Mouse (Mus musculus) layer of hippocampus, postnatal 36 days (tissue): ENCODE results near the gene Nt5c1a. TPM values are rescaled to one million over a fixed set of nuclear protein-coding genes. Genes with fewer than 3 reads are reported as not detected.
A peak's percentile ranks its signal among the peaks of the same experiment; 100 is the strongest.

Experiments
- DNase-seq, 2 experiments: peaks; one replicate each; pipeline ENCODE4 v3.0.0; 2022
- total RNA-seq, 2 experiments: library from RNA; stranded (reverse); gene quantifications; 2 replicates each; pipeline ENCODE4 v1.2.3; 2021

Nt5c1a gene
- total RNA-seq, 2 experiments from 2014 or later = 13.4 to 14.5 TPM

DNA sequence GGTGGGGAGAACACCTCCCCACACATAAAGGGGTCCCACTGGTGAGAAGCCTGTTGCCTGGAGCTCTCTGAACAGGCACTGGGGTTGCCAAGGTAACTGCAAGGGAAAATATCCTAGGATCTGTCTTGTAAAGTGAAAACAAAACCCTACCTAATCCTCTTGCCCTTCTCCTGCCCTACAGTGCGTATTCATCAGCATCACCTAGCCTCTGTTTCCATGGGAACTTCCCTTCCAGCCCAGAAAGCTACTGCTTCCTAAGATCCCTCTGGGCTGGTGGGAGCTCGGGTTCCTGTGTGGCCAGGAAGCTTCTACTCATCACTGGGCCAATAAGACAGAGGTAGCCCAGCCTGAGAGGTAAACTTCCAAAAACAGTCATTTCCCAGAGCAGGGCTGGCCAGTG lies 11.0 kb downstream of the Nt5c1a start:
- no peak for DNase-seq

DNA sequence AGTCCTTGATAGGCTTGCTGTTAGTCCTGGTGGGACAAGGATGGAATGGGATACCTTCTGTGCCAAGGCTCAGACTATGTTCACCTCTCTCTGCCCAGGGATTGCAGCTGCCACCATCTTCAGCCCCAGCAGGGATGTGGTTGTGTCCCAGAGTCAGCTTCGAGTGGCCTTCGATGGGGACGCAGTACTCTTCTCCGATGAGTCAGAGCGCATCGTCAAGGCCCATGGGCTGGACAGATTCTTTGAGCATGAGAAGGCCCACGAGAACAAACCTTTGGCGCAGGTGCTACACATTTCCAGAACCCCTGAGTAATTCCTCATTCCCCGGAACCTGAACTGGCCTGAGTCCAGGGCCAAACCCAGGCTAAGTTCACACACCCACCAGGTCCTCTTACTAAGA lies 12.7 kb downstream of the Nt5c1a start:
- no peak for DNase-seq

DNA sequence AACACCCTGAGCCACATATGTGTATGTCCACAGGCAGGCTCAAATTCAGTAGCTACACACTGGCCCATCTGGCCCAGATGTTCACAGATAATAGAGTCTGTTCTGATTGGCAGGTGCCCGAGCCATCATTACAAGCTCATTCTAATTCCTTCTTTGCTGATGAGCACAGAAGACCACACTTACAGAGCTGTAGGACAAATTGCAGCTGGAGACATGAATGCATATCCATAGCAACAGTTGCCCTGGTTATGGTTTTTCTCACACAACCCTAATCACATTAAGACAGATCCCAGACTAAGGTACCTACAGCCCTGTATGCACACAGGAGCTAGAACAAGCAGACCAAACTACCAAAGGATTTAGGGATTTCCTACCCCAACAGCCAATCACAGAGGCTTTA lies 14.1 kb downstream of the Nt5c1a start:
- no peak for DNase-seq

DNA sequence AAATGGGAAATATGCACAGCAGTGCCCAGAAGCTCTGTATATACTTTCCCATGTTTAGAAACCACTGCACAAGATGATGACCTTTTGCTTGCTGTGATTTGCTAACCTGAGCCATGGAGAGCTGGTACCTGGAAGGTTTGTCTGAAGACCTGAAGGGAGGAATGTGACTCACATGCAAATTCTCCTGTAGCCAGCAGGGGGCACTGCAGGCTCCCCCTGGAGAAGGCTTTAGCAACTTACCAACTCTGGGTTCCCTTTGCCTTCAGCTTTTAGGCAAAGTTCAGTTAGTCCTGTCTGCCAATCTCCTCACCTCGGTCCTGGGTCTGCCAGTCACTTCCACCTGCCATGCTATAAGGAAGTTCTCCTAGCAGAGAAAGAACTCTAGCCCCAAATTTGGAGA lies 15.5 kb downstream of the Nt5c1a start:
- no peak for DNase-seq

DNA sequence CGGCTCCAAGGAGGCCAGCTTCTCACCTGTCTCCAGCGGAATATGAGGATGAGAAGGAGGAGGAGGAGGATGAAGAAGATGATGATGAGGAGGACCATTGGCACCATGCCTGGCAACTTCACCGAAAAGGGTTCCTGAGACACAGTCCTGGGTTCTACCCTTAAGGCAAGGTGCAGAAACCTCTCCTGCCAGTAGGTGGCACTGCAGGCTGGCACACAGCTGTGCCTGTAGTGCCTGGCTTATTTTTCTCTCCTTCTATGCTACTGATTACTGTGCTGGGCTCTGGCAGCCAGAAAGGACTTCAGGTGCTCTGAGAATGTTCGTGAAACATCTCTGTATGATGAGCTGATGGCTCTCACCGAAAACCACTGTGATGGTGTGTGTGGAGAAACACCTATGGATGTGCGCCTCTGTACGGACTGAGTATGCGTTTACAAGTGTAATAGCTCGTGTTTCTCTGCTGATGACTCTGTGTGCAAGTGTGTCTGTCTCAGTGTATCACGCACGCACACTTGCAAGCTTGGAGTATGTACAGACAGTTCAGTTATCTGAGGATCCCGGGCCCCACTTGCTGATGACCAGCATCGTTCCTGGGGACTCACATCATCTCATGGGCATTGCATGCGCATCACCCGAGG lies 18.5 kb downstream of the Nt5c1a start:
- DNase-seq = peak; percentile 67 to 77

DNA sequence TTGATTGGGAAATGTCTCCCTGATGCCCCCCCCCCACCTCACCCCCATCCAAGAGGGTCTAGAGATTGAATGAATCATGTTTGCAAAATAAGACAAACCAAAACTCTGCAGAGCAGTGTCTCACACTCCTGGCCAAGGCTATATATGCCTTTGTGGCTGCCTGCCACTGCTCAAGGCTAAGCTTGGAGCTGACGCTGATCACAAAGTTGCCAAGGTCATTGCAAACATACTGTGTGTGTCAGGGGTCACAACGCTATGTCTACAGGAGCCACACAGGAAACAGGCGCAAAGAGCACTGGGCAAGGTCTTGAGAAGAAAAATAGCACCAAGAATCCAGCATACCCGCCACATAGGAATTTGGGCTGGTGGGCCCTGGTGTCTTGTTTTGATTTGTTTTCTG lies 19.3 kb downstream of the Nt5c1a start:
- no peak for DNase-seq

DNA sequence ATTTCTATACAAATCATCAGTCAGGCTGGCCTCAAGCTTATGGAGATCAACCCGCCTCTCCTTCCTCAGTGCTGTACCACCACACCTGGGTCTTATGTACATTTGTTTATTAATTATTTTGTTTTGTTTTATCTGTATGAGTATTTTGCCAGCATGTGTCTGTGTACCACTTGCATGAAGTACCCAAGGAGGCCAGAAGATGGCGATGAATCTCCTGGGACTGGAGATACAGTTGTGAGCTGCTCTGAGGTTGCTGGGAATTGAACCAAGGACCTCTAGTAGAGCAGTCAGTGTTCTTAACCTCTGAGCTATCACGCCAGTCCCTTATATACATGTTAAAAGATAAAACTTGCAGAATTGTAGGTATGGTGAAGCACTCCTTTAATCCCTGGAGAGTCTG lies 22.0 kb downstream of the Nt5c1a start:
- no peak for DNase-seq

DNA sequence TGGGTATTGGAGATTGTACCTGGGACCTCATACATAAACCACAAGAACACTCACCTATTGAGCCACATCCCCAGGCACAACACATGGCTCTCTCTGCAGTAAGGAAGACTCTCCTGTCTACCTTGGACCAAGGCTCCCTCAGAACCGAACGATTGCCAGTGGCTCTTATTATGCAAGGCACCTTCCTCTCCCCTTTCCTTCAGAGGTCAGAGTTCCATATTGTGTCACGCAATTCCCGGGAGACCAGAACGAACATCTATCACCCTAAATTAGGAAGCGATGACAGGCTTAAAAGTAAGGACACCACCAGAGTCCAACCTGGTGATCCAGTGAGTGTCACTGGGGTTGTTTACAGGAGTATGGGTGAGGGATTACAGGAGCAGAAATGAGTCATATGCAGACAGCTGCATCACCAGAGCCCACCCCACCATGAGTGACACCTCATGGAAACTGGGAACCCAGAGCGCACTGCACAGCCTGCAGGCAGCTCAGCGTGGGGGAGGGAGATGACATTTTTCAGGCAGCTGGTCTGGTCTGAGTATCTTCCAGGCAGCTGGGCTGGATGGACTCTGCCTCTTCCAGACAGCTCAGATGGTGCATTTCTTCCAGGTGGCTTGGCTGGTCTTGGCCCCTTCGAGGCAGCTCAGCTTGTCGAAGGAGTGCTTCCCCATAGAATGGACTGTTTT lies 24.6 kb downstream of the Nt5c1a start:
- DNase-seq = no peak

DNA sequence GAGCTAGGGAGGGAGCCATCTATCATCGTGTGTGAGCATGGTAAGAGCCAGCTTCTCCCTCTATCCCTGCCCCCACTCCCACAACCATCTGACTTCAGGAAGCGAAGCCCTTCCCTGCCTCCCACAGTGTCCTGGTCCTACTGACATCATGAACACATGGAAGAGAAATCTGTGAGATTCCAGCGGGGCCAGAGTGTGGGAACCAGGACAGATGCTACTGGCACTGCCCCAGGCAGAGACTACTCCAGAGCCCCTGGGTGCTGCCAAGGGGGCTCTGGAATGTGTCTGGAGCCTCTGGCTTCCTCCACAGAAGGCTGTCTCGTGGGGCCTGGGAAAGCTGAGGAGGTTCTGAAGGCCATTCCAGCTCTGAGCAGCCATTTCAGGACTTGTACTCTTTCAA lies 26.4 kb downstream of the Nt5c1a start:
- peak in 1 of 2 experiments; percentile 42 for DNase-seq

DNA sequence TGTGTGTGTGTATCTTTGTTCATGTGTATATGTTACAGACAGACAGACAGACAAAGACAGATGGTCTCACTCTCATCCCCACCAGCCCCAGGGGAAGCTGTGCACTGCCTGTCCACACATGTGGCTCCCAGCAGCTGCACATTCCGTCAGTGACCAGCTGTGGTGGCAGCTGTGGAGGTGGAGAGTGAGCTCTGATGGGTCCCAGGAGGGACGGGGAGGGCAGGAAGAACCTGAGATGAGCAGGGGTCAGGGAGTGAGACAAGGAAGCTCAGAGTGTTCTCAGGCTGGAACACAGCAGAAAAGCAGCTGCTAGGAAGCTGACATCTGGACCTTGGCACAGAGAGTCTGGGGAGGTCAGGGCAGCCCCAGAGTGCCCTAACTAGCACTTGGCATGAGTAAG lies 27.0 kb downstream of the Nt5c1a start:
- DNase-seq = no peak

DNA sequence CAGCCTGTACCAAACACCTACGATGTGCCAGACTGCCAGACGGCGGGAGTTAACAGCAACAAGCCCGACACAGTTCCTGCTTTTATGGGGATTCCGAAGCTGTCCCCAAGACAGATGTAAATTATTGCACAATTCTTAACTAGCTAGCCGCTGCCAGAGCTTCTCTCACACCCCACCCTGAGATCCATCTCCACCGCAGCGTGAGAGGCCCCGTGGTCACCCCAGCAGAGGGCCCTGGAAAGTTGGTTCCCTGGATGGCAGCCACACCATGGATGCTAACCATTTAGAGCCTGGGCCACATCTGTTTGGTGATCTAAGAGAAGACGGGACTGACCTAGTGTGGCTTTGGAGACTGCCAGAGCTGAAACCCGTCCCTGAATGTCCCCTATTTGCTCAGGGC lies 27.9 kb downstream of the Nt5c1a start:
- DNase-seq = no peak

DNA sequence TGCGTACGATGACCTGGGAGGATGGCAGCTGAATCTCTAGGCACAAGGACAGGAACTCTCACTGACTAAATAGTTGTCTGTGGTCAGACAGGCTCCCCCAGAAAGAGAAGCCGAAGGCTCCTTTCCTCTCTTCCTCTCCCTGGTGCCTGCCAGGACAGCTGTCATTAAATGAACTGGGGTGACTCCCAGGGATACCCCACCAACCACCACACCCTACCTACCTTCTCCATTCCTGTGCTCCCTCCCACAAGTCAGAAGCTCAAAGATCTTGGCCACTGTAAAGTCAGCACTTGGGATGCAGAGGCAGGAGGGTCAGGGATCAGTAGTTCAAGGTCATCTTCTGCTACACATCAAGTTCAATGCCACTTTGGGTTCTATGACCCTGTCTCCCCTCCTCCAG lies 31.5 kb downstream of the Nt5c1a start:
- no peak for DNase-seq

DNA sequence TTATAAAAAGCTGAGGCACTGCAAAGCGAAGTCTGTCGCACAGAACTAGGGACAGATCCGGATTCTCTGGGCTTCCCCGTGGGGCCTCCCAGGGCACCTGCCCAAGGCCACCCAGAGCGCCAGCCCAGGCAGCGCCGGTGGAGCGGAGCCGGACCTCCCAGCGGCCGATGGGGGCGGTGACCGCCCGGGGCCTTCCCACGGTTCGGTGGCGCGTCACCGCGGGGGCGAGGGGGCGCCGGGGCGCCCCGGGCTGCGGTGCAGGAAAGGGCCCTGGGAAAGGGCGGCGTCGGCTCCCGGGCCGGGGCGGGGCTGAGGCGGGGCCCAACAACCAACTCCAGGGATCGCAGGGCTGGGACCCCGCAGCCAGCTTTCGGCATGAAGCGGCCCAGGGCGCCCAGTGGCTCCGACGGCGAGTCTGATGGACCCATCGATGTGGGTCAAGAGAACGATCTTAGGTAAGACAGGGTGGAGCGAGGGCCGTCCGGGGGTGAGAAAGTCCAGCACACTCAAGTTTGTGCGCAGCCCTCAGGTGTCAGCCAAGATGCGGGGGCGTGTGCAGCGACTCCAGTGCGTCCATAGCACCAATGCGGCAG lies 32.3 kb downstream of the Nt5c1a start, which contains the start of gene Heyl:
TSS of gene Heyl (plus strand) at position 65 of the 593 bp plus-strand sequence.
- DNase-seq = no peak

DNA sequence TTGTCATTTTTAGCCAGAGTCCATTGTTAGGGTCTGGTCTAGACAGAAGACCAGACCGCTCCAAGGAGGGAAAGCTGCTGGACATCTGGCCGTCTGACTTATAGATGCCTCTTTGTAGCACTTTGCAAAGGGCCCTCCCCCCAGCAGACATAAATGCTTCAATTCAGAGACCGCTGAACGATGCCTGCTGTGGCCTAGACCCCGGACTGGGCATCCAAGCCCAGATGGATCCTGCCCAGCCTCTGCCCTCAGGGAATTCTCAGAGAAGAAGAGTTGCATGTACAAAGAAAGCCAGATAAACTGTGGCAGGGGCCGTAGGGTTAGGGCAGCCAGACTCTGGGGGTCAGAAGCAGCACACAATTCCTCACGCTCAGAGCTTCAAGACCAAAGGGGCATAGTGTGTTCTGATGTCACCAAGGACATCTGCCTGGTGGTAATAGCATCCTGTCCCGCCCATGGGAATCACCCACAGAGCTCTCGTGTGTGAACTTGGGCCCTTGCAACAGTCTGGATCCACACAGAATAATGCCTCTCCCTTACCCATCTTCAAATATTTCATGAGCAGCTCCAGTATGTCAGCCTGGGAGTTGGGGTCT lies 34.6 kb downstream of the Nt5c1a start:
- no peak for DNase-seq

DNA sequence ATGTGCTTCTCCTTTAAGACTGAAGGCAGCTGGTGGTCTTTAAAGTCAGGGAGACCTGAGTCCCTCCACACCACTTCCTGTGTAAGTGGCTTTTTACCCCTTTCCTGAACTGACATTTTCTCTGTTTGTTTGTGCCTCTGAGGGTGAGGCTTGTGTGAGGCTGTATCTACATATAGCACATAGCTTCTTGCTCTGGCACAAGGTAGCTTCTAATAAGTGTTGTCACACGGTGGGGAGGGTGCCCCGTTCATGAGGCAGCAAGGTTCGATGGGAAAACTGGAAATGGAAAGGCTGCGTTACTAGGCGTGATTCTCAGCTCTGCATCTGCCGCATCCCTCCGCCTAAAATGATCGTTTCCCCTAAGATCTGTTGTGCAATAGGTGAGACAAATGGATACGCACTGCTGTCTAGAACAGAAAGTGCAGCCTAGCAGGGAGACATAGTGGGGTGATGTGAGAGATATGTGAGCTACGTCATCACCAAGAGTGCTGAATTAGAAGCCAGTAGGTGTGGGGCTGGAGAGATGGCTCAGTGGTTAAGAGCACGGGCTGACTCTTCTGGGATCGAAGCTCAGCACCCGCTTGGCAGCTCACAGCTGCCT lies 35.2 kb downstream of the Nt5c1a start:
- no peak for DNase-seq

DNA sequence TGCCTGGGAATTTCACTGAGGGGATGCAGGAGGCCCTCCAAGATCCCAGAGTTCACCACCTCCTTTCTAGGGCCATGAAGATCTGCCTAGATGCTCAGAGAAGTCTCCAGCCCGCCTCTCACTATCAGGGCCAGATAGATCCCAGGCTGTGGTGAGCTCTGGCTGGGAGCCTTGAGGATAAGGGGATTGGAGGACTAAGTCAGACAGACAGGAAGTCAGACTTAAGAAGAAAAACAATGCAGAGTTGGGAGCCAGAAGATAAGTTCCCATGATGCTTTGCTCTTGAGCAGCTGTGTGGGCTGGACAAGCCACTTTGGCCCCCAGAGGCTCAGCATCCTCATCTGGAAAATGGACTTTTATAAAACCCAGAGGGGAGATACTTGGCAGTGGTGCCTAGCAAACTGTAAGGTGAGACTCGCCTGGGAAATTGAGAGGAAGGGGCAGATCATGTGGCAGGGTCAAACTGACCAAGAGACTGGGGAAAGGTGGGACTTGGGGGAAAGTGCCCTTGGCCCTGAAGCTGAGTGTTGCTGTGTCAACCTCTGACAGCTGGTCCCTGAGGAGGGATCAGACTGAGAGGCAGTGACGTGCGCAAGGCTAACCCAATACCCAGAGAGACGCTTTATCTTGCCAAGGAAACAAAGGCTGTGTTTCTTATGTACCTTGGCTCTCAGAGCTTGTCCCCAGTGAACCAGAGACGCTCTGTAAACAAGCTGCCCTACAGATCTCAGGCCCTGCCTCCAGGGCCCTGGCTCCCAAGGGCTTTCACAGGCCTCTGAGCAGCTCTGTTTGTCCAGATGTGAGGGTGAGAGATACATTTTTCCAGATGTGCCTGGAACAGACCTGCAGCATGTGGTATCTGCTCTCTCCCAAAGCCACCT lies 36.3 kb downstream of the Nt5c1a start:
- no peak for DNase-seq

DNA sequence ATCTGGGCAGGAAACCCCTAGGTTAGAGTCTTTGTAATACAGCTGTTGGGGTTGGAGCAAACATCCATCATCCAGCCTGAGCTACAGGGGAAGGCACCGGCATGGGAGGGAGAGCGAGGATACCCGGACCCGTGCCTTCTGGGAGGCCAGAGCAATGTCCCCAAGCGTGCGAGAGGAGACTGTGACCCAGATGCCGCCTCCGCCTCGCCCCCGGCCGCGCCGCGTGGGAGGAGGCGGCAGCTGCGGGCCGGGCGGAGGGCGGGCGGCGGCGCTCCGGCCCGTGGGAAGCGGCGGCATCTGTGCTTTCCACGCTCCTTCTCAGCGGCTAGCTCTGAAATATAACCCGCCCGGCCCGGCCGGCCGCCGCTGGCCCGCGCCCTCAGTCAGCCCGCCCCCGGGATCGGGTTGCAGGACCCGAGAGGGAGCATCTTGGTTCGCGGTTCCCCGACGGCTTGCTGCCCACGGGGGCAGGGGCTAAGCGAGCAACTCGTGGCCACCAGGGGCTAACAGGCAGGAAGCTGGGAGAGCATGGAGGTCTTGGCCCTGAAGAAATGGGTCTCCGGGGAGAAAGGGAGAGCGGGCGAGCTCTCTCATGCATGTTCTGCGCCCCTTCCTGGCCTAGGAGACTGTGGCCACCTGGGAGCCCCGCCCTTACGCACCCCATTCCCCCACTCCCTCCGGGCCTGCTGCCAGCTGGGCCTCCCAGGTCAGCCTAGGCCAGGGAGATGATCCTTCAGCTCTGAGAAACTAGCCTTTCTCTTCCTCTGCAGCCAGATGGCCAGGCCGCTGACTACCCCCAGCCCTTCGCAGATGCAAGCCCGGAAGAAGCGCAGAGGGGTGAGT lies 38.3 kb downstream of the Nt5c1a start:
- DNase-seq = no peak

DNA sequence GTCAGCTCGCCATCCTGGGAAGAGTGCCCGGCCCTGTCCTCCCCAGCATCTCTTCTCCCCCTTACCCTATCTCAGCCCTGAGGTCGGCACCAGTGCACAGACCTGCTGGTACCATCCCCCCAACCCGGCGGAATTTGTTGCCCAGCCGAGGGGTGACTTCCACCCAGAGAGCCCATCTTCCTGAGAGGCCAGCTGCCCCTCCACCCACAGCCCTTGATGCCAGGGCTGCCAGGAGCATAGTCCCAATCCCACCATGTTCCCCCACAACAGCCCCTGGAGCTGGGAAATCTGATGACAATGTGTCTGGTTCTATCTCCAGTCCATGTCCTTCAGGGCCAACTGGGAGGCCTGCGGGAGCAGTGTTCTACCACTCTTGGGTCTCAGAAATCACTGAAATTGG lies 44.9 kb downstream of the Nt5c1a start:
- DNase-seq = no peak

DNA sequence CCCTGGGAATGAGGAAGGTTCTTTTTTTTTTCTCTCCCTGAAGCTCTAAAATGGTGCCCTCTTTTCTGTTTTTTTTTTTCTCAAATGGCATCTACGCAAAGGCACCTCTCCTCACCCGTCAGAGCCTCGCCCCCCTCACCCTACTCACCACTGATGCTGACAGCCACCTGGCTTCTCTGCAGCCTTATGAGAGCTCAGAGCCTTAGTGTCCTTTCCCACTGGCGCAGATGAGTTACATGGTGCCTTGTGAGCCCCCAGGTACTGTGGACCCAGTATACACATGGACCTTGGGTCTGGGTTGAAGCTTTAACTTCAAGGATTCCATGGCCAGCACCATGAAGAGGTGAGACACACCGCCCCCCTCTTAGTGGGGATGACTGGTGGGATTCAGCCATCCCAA lies 45.3 kb downstream of the Nt5c1a start:
- no peak for DNase-seq

DNA sequence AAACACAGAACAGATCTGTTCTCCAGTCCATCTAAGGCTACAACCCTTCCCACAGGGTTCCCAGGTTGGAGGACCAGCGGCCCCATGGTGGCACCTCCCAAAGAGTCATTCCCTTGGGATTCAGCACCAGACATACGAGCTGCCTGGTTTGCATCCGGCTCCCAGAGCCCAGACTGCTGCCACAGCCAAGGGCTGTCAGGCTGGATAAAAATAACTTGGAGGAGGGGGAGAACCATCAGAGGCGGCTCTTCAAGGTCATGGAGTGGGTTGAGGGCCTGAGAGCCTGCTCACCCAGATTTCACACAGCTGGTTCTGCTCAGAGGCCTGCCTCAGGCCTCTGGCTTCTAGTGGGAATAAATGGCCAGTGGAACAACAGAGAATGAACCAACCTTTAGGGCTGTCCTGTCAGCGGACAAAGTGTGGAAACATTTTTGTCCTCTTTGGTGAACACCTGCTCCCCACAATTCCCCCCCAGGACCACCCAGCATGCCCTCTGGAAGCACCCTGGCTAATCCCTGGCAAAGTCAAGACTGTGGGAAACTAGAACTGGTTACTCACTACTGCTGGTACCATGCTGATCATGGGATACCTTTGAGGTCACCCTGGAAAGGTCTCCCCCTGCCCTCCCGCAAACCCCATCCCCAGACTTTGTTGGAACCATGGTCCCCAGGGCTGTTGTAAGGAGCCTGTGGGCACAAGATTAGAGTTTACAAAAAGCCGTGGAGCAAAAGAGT lies 46.0 kb downstream of the Nt5c1a start:
- no peak for DNase-seq
